Mouse (Mus musculus) hindbrain, embryonic 16.5 days (tissue): ENCODE measurements around the gene Actr1a. TPM values are rescaled to one million over a fixed set of nuclear protein-coding genes. Genes with fewer than 3 reads are reported as not detected.

Experiments used
- ATAC-seq: fragments of 200-750 bp; cut with Nextera tagmentation; 2 replicates; pipeline ENCODE4 v1.8.0; 2017; ENCODE audit warnings: moderate TSS enrichment, moderate library complexity
- H3K27ac ChIP-seq: fragments of 300-500 bp; sonication (generic); 2 replicates; pipeline ENCODE4 v1.5.1; 2014; ENCODE audit warnings: low read depth, mild to moderate bottlenecking, control low read depth, low read length, moderate library complexity
- H3K27me3 ChIP-seq: fragments of 300-500 bp; sonication (generic); replicated peaks from 2 replicates; pipeline ENCODE4 v1.6.1; 2014; ENCODE audit warnings: low read length; ENCODE audit not compliant: control insufficient read depth, insufficient read depth
- H3K36me3 ChIP-seq: fragments of 300-500 bp; sonication (generic); 2 replicates; pipeline ENCODE4 v1.6.1; 2014; ENCODE audit warnings: mild to moderate bottlenecking, low read length, moderate library complexity, mixed read lengths; ENCODE audit not compliant: control insufficient read depth, insufficient read depth
- H3K4me1 ChIP-seq: fragments of 300-500 bp; sonication (generic); 2 replicates; pipeline ENCODE4 v1.6.1; 2014; ENCODE audit warnings: low read depth, low read length; ENCODE audit not compliant: control insufficient read depth, insufficient read depth
- H3K4me2 ChIP-seq: fragments of 300-500 bp; sonication (generic); 2 replicates; pipeline ENCODE4 v1.6.1; 2014; ENCODE audit warnings: mild to moderate bottlenecking, low read length, control low read depth, moderate library complexity
- H3K4me3 ChIP-seq: fragments of 300-500 bp; sonication (generic); 2 replicates; pipeline ENCODE4 v1.5.1; 2014; ENCODE audit warnings: mild to moderate bottlenecking, low read length, control low read depth, moderate library complexity
- H3K9ac ChIP-seq: fragments of 300-500 bp; sonication (generic); 2 replicates; pipeline ENCODE4 v1.6.1; 2014; ENCODE audit warnings: low read depth, mild to moderate bottlenecking, control low read depth, low read length, moderate library complexity
- H3K9me3 ChIP-seq: fragments of 300-500 bp; sonication (generic); 2 replicates; pipeline ENCODE4 v1.6.1; 2014; ENCODE audit warnings: mild to moderate bottlenecking, low read length, moderate library complexity; ENCODE audit not compliant: control insufficient read depth
- WGBS: fragments of 180-500 bp; shearing (Covaris S2); extraction: QIAGEN DNeasy Blood & Tissue Kit; methylation state at CpG from one replicate; pipeline ENCODE4 v1.1.7; 2014; 5-methylcytosine and 5-hydroxymethylcytosine counted together
- polyA plus RNA-seq: library from polyadenylated mRNA; unstranded; fragments of >200 nt; fragmentation: Nextera tagmentation; extraction: Ambion mirVana; gene quantifications from 2 replicates; pipeline ENCODE4 v1.2.1, GENCODE M21; 2015

Gene Actr1a
- polyA plus RNA-seq, 1 experiment from 2014 or later, result 351 TPM

GRCm38 (mm10) chr19:46425266-46425665 lies 29.7 kb upstream of the Actr1a start:
- no peak for ATAC-seq
- no peak overlapping the region for H3K4me2 ChIP-seq
- no peak overlapping the region for H3K9ac ChIP-seq
- H3K36me3 ChIP-seq, result 0 out of 2 replicates have a peak, but pooled peaks cover 2% of the 10 kb centered on the region
- no peaks in the 10 kb centered on the region for H3K27me3 ChIP-seq
- WGBS, result 93% methylated on average over 8 of the region's 8 CpGs
- peaks cover 12% of the 10 kb centered on the region for H3K4me1 ChIP-seq
- H3K9me3 ChIP-seq, result no peaks in the 10 kb centered on the region
- no peak overlapping the region for H3K4me3 ChIP-seq
- no peak overlapping the region for H3K27ac ChIP-seq

DNA sequence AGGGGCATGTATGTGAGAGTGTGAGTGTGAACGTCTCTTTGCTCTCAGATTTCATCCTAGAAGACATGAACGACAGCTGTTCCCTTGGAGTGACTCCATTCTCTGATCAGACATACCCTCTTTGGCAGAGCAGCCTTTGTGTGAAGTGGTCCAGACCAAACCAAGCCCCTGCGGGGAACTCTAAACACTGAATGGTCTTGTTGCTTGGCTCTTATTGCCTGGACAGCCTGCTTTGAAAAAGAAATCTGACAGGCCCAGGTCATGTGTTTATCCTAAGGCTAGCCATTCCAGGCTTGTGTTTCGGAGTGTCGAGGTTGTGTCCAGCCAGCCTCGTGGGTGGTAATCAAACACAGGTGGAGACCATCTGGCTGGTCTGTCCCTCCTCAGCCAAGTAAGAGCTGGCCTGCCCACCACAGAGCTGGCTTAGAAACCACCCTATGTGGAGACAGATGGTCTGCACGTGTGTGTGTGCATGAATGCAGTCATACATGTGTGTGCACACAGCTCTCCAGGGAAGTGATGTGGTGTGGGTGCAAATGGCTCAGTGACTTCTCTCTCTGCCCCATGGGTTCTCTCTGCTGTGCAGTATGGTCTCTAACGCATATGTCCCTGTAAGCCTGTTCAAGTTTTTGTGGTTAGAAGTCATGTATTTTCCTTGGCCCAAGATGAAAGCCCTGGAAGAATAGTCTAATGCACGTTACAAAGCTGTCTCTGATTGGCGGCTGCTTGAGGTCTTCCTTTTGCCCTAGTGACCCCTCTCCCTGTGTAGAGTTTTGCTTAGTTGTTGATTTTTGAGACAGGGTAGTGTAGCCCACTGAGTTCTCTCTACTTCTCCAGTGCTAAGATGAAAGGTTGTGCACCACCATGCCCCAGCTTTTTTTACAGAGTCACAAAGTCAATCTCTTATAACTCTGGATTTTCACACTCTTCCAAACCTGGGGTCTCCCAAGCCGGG lies 27.1 kb upstream of the Actr1a start:
- H3K9ac ChIP-seq, result no peak overlapping the region
- no peaks in the 10 kb centered on the region for H3K9me3 ChIP-seq
- no peaks in the 10 kb centered on the region for H3K27me3 ChIP-seq
- peaks cover 12% of the 10 kb centered on the region for H3K4me1 ChIP-seq
- peak overlapping the region; percentile 52 for H3K27ac ChIP-seq
- H3K36me3 ChIP-seq, result 0 out of 2 replicates have a peak, but pooled peaks cover 2% of the 10 kb centered on the region
- no peak overlapping the region for H3K4me3 ChIP-seq
- peak; percentile 91 for ATAC-seq
- WGBS, result 31% methylated on average over 11 of the region's 11 CpGs
- H3K4me2 ChIP-seq, result no peak overlapping the region

GRCm38 (mm10) chr19:46420410-46420809 lies 24.9 kb upstream of the Actr1a start:
- H3K4me1 ChIP-seq, result peaks cover 12% of the 10 kb centered on the region
- H3K27ac ChIP-seq, result no peak overlapping the region
- H3K4me2 ChIP-seq, result no peak overlapping the region
- H3K4me3 ChIP-seq, result no peak overlapping the region
- H3K9me3 ChIP-seq, result no peaks in the 10 kb centered on the region
- no peaks in the 10 kb centered on the region for H3K27me3 ChIP-seq
- no peak for ATAC-seq
- WGBS, result 92% methylated on average over 7 of the region's 7 CpGs
- H3K9ac ChIP-seq, result no peak overlapping the region
- 0 out of 2 replicates have a peak, but pooled peaks cover under 1% of the 10 kb centered on the region for H3K36me3 ChIP-seq

DNA sequence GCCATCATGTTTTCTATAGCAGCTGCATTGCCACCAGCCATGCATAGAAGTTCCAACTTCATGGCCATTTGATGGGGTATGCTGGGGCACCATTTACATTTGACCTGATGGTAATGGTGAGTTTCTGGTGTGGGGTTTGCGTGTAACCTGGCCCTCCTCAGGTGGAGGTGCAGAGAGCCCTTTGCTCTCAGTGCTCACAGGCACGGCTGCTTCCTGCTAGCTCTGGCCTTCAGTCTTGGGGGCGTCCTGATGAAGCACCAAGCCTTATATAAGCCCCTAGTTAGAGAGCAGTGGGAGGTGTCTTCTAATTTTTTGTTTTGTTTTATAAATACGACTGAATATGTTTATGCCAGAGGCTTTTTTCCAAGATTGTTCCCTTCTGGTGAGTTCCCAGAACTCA lies 22.5 kb upstream of the Actr1a start:
- no peak overlapping the region for H3K4me2 ChIP-seq
- 90% methylated on average over 4 of the region's 4 CpGs for WGBS
- no peak for ATAC-seq

DNA sequence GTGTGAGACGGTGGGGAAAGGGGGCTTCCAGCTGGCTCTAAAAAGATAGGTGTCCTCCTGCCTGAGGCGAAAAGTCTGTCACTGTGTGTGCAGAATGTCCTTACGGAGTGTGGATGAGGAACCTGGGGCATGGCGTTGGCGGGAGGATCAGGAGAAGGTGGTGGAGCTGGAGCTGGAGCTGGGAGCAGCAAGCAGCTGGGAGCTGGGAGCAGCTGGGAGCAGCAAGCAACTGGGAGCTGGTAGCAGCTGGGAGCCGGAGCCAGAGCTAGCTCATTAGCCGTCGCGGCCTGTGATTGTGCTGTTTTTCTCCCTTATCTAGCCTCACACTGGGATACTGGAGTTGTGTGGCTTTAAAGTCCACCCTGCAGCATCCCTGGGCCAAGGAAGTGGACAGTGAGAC lies 20.7 kb upstream of the Actr1a start:
- H3K9ac ChIP-seq, result no peak overlapping the region
- ATAC-seq, result no peak
- WGBS, result 53% methylated on average over 9 of the region's 9 CpGs
- H3K27me3 ChIP-seq, result no peaks in the 10 kb centered on the region
- no peak overlapping the region for H3K4me3 ChIP-seq
- no peaks in the 10 kb centered on the region for H3K9me3 ChIP-seq
- H3K4me2 ChIP-seq, result no peak overlapping the region
- no peak overlapping the region for H3K27ac ChIP-seq
- no peaks in the 10 kb centered on the region for H3K36me3 ChIP-seq
- no peaks in the 10 kb centered on the region; the same call in 1 of the 2 replicates for H3K4me1 ChIP-seq

More for the DNA sequence above, 22.5 kb upstream of the Actr1a start:
- Histone ChIP-seq H3K4me1 (peaks cover 12% of the 10 kb centered on the region), H3K9ac (no peak overlapping the region), H3K36me3 (no peaks in the 10 kb centered on the region), H3K27ac (no peak overlapping the region), H3K9me3 (no peaks in the 10 kb centered on the region), H3K27me3 (no peaks in the 10 kb centered on the region), H3K4me3 (no peak overlapping the region)

- Histone ChIP-seq H3K9me3 (no peaks in the 10 kb centered on the region), H3K4me2 (no peak overlapping the region), H3K36me3 (no peaks in the 10 kb centered on the region), H3K27me3 (no peaks in the 10 kb centered on the region), H3K4me3 (no peak overlapping the region), H3K27ac (no peak overlapping the region), H3K4me1 (no peaks in the 10 kb centered on the region), H3K9ac (no peak overlapping the region)
- no peak for ATAC-seq
- WGBS, result 94% methylated on average over 8 of the region's 8 CpGs
Observed at GRCm38 (mm10) chr19:46414486-46414885, 18.9 kb upstream of the Actr1a start.

DNA sequence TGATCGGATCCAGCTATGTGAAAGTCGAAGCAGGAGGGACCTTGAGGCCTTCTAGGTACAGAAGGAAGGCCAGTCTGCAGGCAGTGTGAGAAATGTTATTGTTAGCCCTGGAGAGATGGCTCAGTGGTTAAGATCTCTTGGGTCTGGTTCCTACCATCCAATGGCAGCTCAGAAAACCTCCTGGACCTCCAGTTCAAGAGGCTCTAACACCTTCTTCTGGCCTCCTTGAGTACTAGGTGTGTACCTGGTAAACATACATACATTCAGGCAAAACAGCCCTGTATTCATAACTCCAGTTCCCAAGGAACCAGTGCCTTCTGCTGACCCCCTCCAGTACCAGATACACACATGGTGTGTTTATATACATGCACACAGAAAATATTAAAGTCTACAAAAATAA lies 18.4 kb upstream of the Actr1a start:
- H3K27me3 ChIP-seq, result no peaks in the 10 kb centered on the region
- H3K9ac ChIP-seq, result no peak overlapping the region
- H3K4me3 ChIP-seq, result no peak overlapping the region
- H3K27ac ChIP-seq, result no peak overlapping the region
- no peak for ATAC-seq
- H3K36me3 ChIP-seq, result no peaks in the 10 kb centered on the region
- WGBS, result 95% methylated on average over 2 of the region's 2 CpGs
- no peaks in the 10 kb centered on the region for H3K4me1 ChIP-seq
- H3K9me3 ChIP-seq, result no peaks in the 10 kb centered on the region
- no peak overlapping the region for H3K4me2 ChIP-seq

DNA sequence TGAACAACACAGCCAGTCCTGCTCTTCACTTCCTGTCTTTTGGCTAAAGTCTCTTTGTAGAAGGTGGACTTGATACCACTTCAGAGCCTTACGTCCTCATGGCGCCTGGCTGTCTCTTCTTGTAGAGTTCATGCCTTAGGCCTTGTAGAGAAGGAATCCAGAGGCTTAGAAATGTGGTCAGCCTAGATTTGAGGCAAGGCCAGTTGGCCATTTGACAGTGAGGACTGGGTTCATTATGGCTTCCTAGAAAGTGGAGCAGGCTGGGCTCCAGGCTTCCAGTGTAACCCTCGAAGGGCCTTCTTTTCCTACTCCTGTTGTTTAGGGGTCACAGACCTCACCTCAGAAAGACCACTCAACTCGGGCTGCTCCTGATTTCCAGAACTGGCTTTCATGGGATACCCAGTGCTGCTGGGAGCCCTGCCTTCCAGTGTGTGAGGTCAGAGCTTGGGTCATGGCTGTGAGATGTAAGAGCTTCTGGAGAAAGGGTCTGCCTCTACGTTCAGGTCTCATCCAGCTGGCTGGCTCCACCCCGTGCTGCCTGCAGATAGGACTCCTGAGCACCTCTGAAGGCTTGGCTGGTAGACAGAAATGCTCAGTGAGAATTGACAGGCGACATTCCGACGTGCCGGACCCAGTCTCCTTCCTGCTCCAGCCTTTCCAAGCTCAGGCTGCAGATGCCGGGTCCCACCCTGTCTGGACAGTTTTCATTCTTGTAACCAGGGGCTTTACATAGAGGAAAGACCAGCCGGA lies 16.7 kb upstream of the Actr1a start:
- Histone ChIP-seq H3K4me2 (no peak overlapping the region), H3K9ac (no peak overlapping the region), H3K27ac (no peak overlapping the region), H3K4me3 (no peak overlapping the region), H3K36me3 (no peaks in the 10 kb centered on the region), H3K27me3 (no peaks in the 10 kb centered on the region), H3K9me3 (no peaks in the 10 kb centered on the region), H3K4me1 (no peaks in the 10 kb centered on the region)
- 88% methylated on average over 12 of the region's 12 CpGs for WGBS
- ATAC-seq, result no peak

- Histone ChIP-seq H3K4me1 (no peaks in the 10 kb centered on the region), H3K4me2 (no peak overlapping the region), H3K36me3 (peaks cover 3% of the 10 kb centered on the region; the same call in 1 of the 2 replicates), H3K27me3 (no peaks in the 10 kb centered on the region), H3K9ac (no peak overlapping the region), H3K27ac (no peak overlapping the region), H3K4me3 (no peak overlapping the region), H3K9me3 (no peaks in the 10 kb centered on the region)
- no peak for ATAC-seq
- WGBS, result 90% methylated on average over 3 of the region's 3 CpGs
Observed at GRCm38 (mm10) chr19:46409506-46409905, 14.0 kb upstream of the Actr1a start.
